Mouse (Mus musculus) myocyte (in vitro differentiated cells): ENCODE data around the gene Ten1. TPM values are rescaled to one million over a fixed set of nuclear protein-coding genes. Genes with fewer than 3 reads are reported as not detected.

Source experiments
- H3K27me3 ChIP-seq: one replicate; pipeline ENCODE4 v1.6.1; 2011; ENCODE audit not compliant: control insufficient read depth, insufficient read depth, insufficient read length
- H3K36me3 ChIP-seq: one replicate; pipeline ENCODE4 v1.6.1; 2011; ENCODE audit not compliant: control insufficient read depth, insufficient read depth
- H3K4me2 ChIP-seq: one replicate; pipeline ENCODE4 v1.6.1; 2011; ENCODE audit warnings: low read depth, control low read depth
- H3K4me3 ChIP-seq: one replicate; pipeline ENCODE4 v1.5.1; 2011; ENCODE audit warnings: mild to moderate bottlenecking, control low read depth, moderate library complexity
- H3K79me2 ChIP-seq: one replicate; pipeline ENCODE4 v1.6.1; 2011; ENCODE audit not compliant: control insufficient read depth, insufficient read depth
- H3ac ChIP-seq: one replicate; pipeline ENCODE4 v1.6.1; 2011; ENCODE audit not compliant: control insufficient read depth, insufficient read length
- CEBPB ChIP-seq: IDR thresholded peaks from 2 replicates; pipeline ENCODE4 v1.6.1; 2011; ENCODE audit warnings: mild to moderate bottlenecking, moderate library complexity; ENCODE audit not compliant: poor library complexity, insufficient read depth, severe bottlenecking
- E2F4 ChIP-seq: IDR thresholded peaks from one replicate; pipeline ENCODE4 v1.6.1; 2011; ENCODE audit warnings: mild to moderate bottlenecking, control low read depth, moderate library complexity; ENCODE audit not compliant: insufficient read depth
- MAX ChIP-seq: IDR thresholded peaks from one replicate; pipeline ENCODE4 v1.6.1; 2011; ENCODE audit warnings: low read depth, mild to moderate bottlenecking, control low read depth
- MYOD1 ChIP-seq, 3 experiments: IDR thresholded peaks; one replicate each; pipeline ENCODE4 v1.6.1; 2011; ENCODE audit warnings: control low read depth in 2 of 3, low read depth in 2 of 3, mild to moderate bottlenecking in 2 of 3, moderate library complexity in 1 of 3; ENCODE audit not compliant: insufficient read length in 2 of 3, control insufficient read depth in 1 of 3
- MYOG ChIP-seq, 3 experiments: IDR thresholded peaks; one replicate each; pipeline ENCODE4 v1.6.1; 2011; ENCODE audit warnings: control low read depth in 2 of 3, low read depth in 2 of 3, mild to moderate bottlenecking in 2 of 3; ENCODE audit not compliant: insufficient read length in 2 of 3, control insufficient read depth in 1 of 3, insufficient read depth in 1 of 3
- POLR2A ChIP-seq: IDR thresholded peaks from one replicate; pipeline ENCODE4 v1.6.1; 2011; ENCODE audit warnings: low read depth, mild to moderate bottlenecking, control low read depth, moderate library complexity; ENCODE audit not compliant: insufficient read length
- POLR2AphosphoS2 ChIP-seq: IDR thresholded peaks from one replicate; pipeline ENCODE4 v1.6.1; 2011; ENCODE audit warnings: low read depth, control low read depth; ENCODE audit not compliant: insufficient read length
- REST ChIP-seq: IDR thresholded peaks from one replicate; pipeline ENCODE4 v1.6.1; 2011; ENCODE audit warnings: mild to moderate bottlenecking, control low read depth, moderate library complexity; ENCODE audit not compliant: insufficient read depth, insufficient read length
- SRF ChIP-seq: IDR thresholded peaks from one replicate; pipeline ENCODE4 v1.6.1; 2011; ENCODE audit warnings: low read depth; ENCODE audit not compliant: control insufficient read depth, insufficient read length
- TCF12 ChIP-seq: IDR thresholded peaks from one replicate; pipeline ENCODE4 v1.6.1; 2011; ENCODE audit warnings: mild to moderate bottlenecking, control low read depth; ENCODE audit not compliant: poor library complexity, insufficient read depth, severe bottlenecking
- TCF3 ChIP-seq: IDR thresholded peaks from one replicate; pipeline ENCODE4 v1.6.1; 2011; ENCODE audit warnings: low read depth, control low read depth; ENCODE audit not compliant: insufficient read length
- USF1 ChIP-seq: IDR thresholded peaks from one replicate; pipeline ENCODE4 v1.6.1; 2011; ENCODE audit warnings: low read depth, mild to moderate bottlenecking, control low read depth, moderate library complexity
- polyA plus RNA-seq: library from polyadenylated mRNA; unstranded; fragments of >200 nt; fragmentation: generic; extraction: Trizol; gene quantifications from one replicate; pipeline ENCODE4 v1.2.1, GENCODE M21; 2012; ENCODE audit warnings: missing spikeins

Ten1 gene
- polyA plus RNA-seq, 1 experiment, result 61.4 TPM

DNA sequence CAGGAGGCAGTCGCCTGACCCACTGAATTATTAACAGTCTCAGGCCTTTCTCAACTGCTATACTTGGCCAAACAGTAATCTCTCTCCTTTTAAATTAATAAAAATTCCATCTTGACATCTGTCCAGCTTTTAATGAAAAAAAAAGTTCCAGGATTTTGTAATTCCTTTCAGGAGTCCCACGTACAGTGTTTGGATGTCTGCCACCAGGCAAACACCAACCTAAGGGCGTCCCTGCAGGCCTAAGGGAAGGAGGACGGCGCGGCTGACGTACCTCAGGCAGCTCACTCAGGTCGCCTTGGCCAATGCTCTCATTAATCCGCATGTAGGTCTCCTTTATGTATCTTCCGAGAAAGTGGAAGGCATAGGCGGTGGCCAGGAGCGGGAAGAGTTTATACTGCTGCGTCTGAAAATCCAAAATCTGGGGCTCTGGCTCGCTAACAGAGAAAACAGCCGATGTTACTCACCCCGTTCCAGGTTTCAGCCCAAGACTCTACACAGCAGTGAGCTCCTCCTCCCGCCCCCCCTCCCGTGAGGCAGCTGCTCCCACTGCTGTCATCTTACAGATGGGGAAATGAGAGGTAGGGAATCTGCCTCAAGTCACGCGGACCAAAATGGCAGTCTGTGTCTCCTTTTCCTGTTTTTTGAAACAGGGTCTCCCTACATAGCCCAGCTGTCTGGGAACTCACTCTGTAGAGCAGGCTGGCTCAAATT, 20.1 kb upstream of the Ten1 start:
- Histone ChIP-seq H3K27me3 (no peaks in the 10 kb centered on the region), H3K79me2 (no peaks in the 10 kb centered on the region), H3K36me3 (peaks cover 25% of the 10 kb centered on the region), H3K4me3 (no peak overlapping the region), H3ac (no peak overlapping the region), H3K4me2 (no peak overlapping the region)
- no peak for TF ChIP-seq POLR2A

DNA sequence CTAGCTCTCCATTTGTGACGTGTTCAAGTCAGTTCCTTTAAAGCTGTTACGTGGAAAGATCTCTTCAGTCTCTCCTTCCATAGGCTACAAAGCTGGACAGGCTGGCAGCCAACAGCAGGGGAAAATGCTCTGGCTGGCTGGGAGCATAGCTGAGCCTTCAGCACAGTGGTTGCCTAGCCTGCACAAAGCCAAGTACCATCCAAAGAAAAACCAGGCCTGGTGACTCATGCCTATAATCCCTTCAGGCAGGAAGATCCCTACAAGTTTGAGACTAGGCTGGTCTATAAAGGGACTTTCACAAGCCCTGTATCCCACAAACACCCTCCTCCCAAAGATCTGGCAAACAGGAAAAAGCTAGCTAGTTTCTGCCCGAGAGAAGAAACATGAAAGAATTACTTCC, 12.8 kb upstream of the Ten1 start:
- Histone ChIP-seq H3K4me2 (peak overlapping the region; percentile 28), H3K36me3 (peaks cover 31% of the 10 kb centered on the region)
- TF ChIP-seq TCF12, result no peak
- TF ChIP-seq MYOG (IDR thresholded peaks at IDR 0.05; ENCODE audit: control insufficient read depth in 1 of 3, insufficient read depth in 1 of 3, insufficient read length in 2 of 3, low read depth in 2 of 3), result no peak
- TF ChIP-seq SRF, result no peak
- no peak for TF ChIP-seq TCF3
- no peak for TF ChIP-seq POLR2AphosphoS2
- TF ChIP-seq MAX, result no peak
- no peak for TF ChIP-seq USF1
- no peak for TF ChIP-seq REST
- TF ChIP-seq E2F4, result no peak
- no peak for TF ChIP-seq CEBPB
- no peak for TF ChIP-seq MYOD1 (IDR thresholded peaks at IDR 0.05; ENCODE audit: control insufficient read depth in 1 of 3, insufficient read length in 2 of 3, low read depth in 2 of 3)
- no peak for TF ChIP-seq POLR2A

GRCm38 (mm10) chr11:116186360-116186759, 12.3 kb upstream of the Ten1 start:
- H3ac ChIP-seq, result no peak overlapping the region
- no peaks in the 10 kb centered on the region for H3K27me3 ChIP-seq
- peak overlapping the region; percentile 28 for H3K4me2 ChIP-seq
- peaks cover 35% of the 10 kb centered on the region for H3K36me3 ChIP-seq
- H3K79me2 ChIP-seq, result peaks cover 13% of the 10 kb centered on the region
- no peak overlapping the region for H3K4me3 ChIP-seq
- TF ChIP-seq CEBPB, result no peak
- TF ChIP-seq MAX, result no peak
- TF ChIP-seq TCF3, result no peak
- TF ChIP-seq TCF12, result no peak
- TF ChIP-seq USF1, result no peak
- TF ChIP-seq SRF, result no peak
- TF ChIP-seq E2F4, result no peak

More for the DNA sequence above, 12.8 kb upstream of the Ten1 start:
- Histone ChIP-seq H3K79me2 (peaks cover 13% of the 10 kb centered on the region), H3K4me3 (no peak overlapping the region), H3K27me3 (no peaks in the 10 kb centered on the region), H3ac (no peak overlapping the region)

DNA sequence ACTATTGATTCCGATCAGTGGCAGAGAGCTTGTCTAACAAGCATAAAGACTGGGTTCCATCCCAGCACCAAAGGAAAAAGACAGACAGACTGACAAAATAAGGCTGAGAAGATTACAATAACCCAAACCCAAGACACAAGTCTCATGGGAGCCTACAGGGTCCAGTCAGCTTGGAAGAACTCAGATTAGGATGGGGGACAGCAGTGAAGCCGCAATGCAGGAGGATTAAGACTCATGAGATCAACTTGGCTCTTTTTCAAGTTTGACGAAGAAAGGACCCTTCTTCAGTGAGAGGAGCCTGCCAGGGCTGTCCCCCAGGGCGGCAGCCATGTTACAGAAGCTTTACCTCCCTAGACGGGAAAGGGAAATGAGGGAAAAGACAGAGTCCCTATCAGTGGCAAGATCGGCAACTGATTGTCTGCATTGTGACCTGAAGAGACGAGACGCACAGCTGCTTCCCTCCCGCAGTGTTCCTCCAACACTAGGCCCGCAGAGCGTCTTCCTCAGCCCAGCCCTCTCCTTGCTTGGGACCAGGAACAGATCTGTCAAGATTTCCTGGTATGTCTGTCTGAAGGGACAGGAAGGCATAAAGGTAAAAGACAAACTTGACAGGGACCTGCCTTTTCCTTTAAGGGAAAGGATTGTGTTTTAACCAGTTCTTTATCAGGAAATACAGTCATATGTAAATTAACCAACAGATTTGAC, 11.3 kb upstream of the Ten1 start:
- H3K4me3 ChIP-seq, result no peak overlapping the region
- no peaks in the 10 kb centered on the region for H3K27me3 ChIP-seq
- no peak overlapping the region for H3ac ChIP-seq
- TF ChIP-seq MYOG (IDR thresholded peaks at IDR 0.05; ENCODE audit: control insufficient read depth in 1 of 3, insufficient read depth in 1 of 3, insufficient read length in 2 of 3, low read depth in 2 of 3), result no peak
- TF ChIP-seq SRF, result no peak
- TF ChIP-seq POLR2AphosphoS2, result no peak
- TF ChIP-seq REST, result no peak
- no peak for TF ChIP-seq MAX
- no peak for TF ChIP-seq POLR2A
- no peak for TF ChIP-seq E2F4
- no peak for TF ChIP-seq TCF12
- TF ChIP-seq MYOD1 (IDR thresholded peaks at IDR 0.05; ENCODE audit: control insufficient read depth in 1 of 3, insufficient read length in 2 of 3, low read depth in 2 of 3), result no peak
- TF ChIP-seq TCF3, result no peak
- no peak for TF ChIP-seq USF1
- no peak for TF ChIP-seq CEBPB
- H3K36me3 ChIP-seq, result peaks cover 35% of the 10 kb centered on the region
- H3K79me2 ChIP-seq, result peaks cover 13% of the 10 kb centered on the region
- no peak overlapping the region for H3K4me2 ChIP-seq

DNA sequence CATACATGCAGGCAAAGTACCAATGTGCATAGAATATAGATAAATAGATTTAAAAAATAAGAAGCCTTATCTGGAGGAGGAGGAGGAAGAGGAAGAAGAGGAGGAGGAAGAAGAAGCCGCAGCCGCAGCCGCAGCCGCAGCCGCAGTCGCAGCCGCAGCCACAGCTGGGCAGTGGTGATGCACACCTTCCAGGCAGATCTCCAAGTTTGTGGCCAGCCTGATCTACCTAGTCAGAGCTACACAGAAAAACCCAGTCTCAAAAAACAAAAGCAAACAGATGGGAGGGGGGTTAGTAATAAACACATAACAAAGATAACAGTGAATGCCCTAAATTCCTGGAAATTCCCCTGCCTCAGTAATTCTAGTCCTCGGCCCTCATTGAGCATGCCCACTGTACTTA, 4.0 kb upstream of the Ten1 start:
- TF ChIP-seq POLR2AphosphoS2 (no peak), MYOD1 (IDR thresholded peaks at IDR 0.05; ENCODE audit: control insufficient read depth in 1 of 3, insufficient read length in 2 of 3, low read depth in 2 of 3) (no peak), MYOG (IDR thresholded peaks at IDR 0.05; ENCODE audit: control insufficient read depth in 1 of 3, insufficient read depth in 1 of 3, insufficient read length in 2 of 3, low read depth in 2 of 3) (no peak), E2F4 (no peak), TCF3 (no peak), MAX (no peak), TCF12 (no peak), POLR2A (no peak), USF1 (no peak), CEBPB (no peak), REST (no peak), SRF (no peak)
- Histone ChIP-seq H3K36me3 (peaks cover 4% of the 10 kb centered on the region), H3K27me3 (no peaks in the 10 kb centered on the region), H3ac (no peak overlapping the region), H3K79me2 (peaks cover 30% of the 10 kb centered on the region), H3K4me2 (no peak overlapping the region), H3K4me3 (no peak overlapping the region)
